Mouse (Mus musculus) megakaryocyte, embryonic 14.5 days (primary cell): ENCODE data around the gene Cand1.

Experiments used
- FLI1 ChIP-seq: IDR thresholded peaks from 2 replicates; pipeline ENCODE4 v1.6.1; 2012; ENCODE audit warnings: low read length, inconsistent platforms, mixed read lengths
- GATA1 ChIP-seq: IDR thresholded peaks from 3 replicates; pipeline ENCODE4 v1.6.1; 2012; ENCODE audit warnings: mixed read lengths, low read length, inconsistent platforms, borderline replicate concordance

DNA sequence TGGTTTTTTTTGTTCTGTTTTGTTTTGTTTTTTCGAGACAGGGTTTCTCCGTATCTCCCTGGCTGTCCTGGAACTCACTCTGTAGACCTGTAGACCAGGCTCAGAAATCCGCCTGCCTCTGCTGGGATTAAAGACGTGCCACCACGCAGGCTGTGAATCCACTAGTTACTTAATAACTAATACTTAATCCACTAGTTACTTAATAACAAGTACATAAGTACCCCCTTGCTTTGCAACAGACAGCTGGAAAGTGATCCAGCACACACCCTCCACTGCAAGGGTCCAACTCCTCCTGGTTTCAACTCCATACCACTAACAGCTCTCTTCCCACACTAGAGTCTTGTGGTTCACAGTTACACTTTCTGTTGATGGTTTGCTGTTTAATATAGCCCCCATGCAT lies 8.3 kb downstream of the Cand1 start:
- TF ChIP-seq GATA1 (no peak), FLI1 (no peak)
